Mouse (Mus musculus) cortical plate, adult 2 months (tissue): Measurements from ENCODE around the gene Slco3a1.

Experiments used
- CTCF ChIP-seq: fragments of 200-500 bp; IDR thresholded peaks from 2 replicates; pipeline ENCODE4 v1.5.1; 2011; ENCODE audit warnings: mild to moderate bottlenecking, control low read depth, low read length; ENCODE audit not compliant: insufficient read depth; ENCODE audit errors: extremely low read depth
- POLR2A ChIP-seq: fragments of 200-500 bp; IDR thresholded peaks from 2 replicates; pipeline ENCODE4 v1.6.1; 2011; ENCODE audit warnings: mild to moderate bottlenecking, low read length, control low read depth; ENCODE audit not compliant: insufficient read depth; ENCODE audit errors: extremely low read depth

GRCm38 (mm10) chr7:74423316-74423715 lies 131.3 kb downstream of the Slco3a1 start:
- TF ChIP-seq CTCF (no peak), POLR2A (no peak)
